Mouse (Mus musculus): ENCODE results near the gene Tmem236. TPM values are rescaled to one million over a fixed set of nuclear protein-coding genes. Genes with fewer than 3 reads are reported as not detected.

The Tmem236 gene
- polyA plus RNA-seq, 1 experiment from 2014 or later, result 0.42 TPM

DNA sequence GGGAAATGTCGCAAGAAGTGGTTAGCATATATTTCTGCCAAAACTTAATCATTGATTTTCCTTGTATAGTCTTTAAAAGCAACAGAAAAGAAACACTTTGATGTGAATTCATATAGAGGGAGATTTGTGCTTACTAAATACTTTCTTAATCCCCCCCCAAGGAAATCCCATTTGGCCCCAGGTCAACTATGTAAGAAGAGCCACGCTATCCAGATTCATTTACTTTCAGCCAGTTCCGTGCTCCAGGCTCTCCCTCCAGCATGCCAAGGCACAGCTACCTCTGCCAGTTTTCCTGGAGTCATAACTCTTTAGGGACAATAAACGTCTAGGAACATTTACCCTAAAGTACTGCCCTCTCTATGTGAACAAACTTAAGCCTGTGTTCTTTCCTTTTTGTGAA lies 63.4 kb downstream of the Tmem236 start:
- ATAC-seq (ENCODE audit: low FRiP score, low TSS enrichment), result no peak
- Histone ChIP-seq H3K9ac (replicated peaks; ENCODE audit: low read length) (no peak overlapping the region), H3K4me3 (ENCODE audit: low read length) (no peak overlapping the region), H3K27me3 (ENCODE audit: insufficient read depth, low read length) (no peaks in the 10 kb centered on the region), H3K27ac (ENCODE audit: low read length) (no peak overlapping the region), H3K9me3 (ENCODE audit: low read length) (no peaks in the 10 kb centered on the region), H3K36me3 (ENCODE audit: insufficient read depth, low read length) (no peaks in the 10 kb centered on the region), H3K4me1 (ENCODE audit: insufficient read depth, low read length) (no peaks in the 10 kb centered on the region), H3K4me2 (replicated peaks; ENCODE audit: low read depth, low read length) (no peak overlapping the region)
- 29% methylated on average over 4 of the region's 4 CpGs for WGBS

DNA sequence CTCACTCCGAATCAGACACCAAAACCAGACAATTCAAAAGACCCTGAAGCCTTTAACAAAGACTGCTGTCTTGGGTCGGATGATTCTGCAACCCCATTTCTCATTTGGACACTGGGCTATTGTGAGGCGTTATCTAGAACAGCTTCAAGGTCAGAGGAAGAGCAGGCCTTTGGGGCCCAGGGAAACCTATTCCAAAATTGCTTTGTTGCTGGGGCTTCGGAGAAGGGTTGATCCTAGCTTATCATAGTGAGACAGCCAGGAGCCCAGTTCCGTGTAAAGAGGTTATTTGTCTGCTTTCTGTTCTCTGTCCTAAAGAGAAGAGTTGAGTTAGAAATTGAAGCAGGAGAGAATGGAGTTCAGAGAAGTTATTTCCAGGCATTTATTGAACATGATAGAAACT lies 64.8 kb downstream of the Tmem236 start:
- no peak for ATAC-seq (ENCODE audit: low FRiP score, low TSS enrichment)
- H3K9me3 ChIP-seq (ENCODE audit: low read length), result no peaks in the 10 kb centered on the region
- no peaks in the 10 kb centered on the region for H3K27me3 ChIP-seq (ENCODE audit: insufficient read depth, low read length)
- no peak overlapping the region for H3K27ac ChIP-seq (ENCODE audit: low read length)
- H3K4me2 ChIP-seq (replicated peaks; ENCODE audit: low read depth, low read length), result no peak overlapping the region
- H3K4me1 ChIP-seq (ENCODE audit: insufficient read depth, low read length), result no peaks in the 10 kb centered on the region
- 66% methylated on average over 5 of the region's 5 CpGs for WGBS
- no peaks in the 10 kb centered on the region for H3K36me3 ChIP-seq (ENCODE audit: insufficient read depth, low read length)
- no peak overlapping the region for H3K4me3 ChIP-seq (ENCODE audit: low read length)
- H3K9ac ChIP-seq (replicated peaks; ENCODE audit: low read length), result no peak overlapping the region

DNA sequence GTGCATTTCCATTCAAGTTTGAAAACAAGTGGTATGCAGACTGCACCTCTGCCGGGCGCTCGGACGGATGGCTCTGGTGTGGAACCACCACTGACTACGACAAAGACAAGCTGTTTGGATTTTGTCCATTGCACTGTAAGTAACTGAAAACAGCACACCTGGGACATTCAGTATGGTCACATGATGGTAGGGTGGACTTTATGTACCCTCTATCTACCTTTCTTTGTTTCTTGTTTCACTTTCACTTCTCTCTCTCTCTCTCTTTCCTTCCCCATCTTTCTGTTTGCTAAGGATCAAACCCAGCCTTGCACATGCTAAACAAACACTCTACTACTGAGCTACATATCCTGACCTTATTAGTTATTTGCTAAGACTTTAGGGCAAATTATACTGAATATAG lies 69.8 kb downstream of the Tmem236 start:
- H3K4me3 ChIP-seq (ENCODE audit: low read length), result no peak overlapping the region
- H3K27me3 ChIP-seq (ENCODE audit: insufficient read depth, low read length), result no peaks in the 10 kb centered on the region
- 95% methylated on average over 5 of the region's 5 CpGs for WGBS
- no peak for ATAC-seq (ENCODE audit: low FRiP score, low TSS enrichment)
- H3K4me1 ChIP-seq (ENCODE audit: insufficient read depth, low read length), result no peaks in the 10 kb centered on the region
- no peak overlapping the region for H3K27ac ChIP-seq (ENCODE audit: low read length)
- H3K4me2 ChIP-seq (replicated peaks; ENCODE audit: low read depth, low read length), result no peak overlapping the region
- no peaks in the 10 kb centered on the region for H3K9me3 ChIP-seq (ENCODE audit: low read length)
- no peaks in the 10 kb centered on the region for H3K36me3 ChIP-seq (ENCODE audit: insufficient read depth, low read length)
- no peak overlapping the region for H3K9ac ChIP-seq (replicated peaks; ENCODE audit: low read length)

DNA sequence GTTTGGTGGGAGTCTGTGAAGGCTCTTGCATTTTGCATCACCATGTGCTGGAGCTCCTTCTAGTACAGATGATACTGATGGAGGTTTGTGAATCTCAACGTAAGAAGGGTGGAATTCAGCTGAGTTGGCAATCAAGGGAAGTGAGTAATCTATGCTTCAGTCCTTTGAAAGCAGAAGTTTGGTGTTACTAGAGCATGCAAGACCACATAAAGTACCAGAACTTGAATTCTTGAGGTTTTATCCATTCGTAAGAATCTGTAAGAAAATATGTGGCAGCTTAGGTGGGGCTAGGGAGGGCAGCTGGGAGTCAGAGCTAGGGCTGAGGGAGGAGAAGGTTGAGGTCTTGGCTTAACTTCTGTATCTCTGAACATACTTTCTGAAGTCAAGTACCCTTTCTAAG lies 70.3 kb downstream of the Tmem236 start:
- no peaks in the 10 kb centered on the region for H3K9me3 ChIP-seq (ENCODE audit: low read length)
- no peak overlapping the region for H3K27ac ChIP-seq (ENCODE audit: low read length)
- H3K4me1 ChIP-seq (ENCODE audit: insufficient read depth, low read length), result no peaks in the 10 kb centered on the region
- no peak for ATAC-seq (ENCODE audit: low FRiP score, low TSS enrichment)
- H3K4me3 ChIP-seq (ENCODE audit: low read length), result no peak overlapping the region
- no peak overlapping the region for H3K4me2 ChIP-seq (replicated peaks; ENCODE audit: low read depth, low read length)
- H3K36me3 ChIP-seq (ENCODE audit: insufficient read depth, low read length), result no peaks in the 10 kb centered on the region
- WGBS, result 71% methylated on average over 2 of the region's 2 CpGs
- no peaks in the 10 kb centered on the region for H3K27me3 ChIP-seq (ENCODE audit: insufficient read depth, low read length)
- no peak overlapping the region for H3K9ac ChIP-seq (replicated peaks; ENCODE audit: low read length)

DNA sequence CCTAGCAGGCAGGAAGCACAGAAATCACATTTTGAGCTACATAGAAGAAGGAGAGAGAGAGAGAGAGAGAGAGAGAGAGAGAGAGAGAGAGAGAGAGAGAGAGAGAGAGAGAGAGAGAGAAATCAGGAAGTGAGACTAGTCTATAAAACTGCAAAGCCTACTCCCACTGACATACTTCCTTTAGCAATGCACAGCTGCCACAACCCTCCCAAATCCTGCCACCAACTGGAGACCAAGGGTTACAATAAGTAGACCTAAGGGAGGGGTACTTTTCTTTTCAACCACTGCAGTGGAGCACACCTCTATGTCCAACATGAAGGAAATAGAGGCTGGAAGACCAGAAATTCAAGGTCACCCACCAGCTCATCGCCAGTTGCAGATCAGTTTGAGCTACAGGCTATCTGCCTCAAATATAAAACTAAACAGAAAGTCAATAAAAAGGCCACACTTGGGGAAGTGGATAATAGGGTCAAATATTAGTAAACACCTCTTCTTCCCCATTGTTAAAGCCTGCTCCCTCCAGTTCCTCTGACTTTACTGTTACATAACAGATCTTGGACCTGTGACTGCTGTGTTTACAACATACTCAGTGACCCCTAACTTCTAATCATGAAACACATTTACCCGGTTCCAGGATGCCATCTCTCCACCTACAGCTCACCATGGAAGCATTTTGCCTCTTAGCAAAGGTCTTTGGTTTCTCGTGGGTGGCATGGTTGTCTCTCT lies 75.7 kb downstream of the Tmem236 start:
- Histone ChIP-seq H3K36me3 (ENCODE audit: insufficient read depth, low read length) (no peaks in the 10 kb centered on the region), H3K4me1 (ENCODE audit: insufficient read depth, low read length) (no peaks in the 10 kb centered on the region), H3K9me3 (ENCODE audit: low read length) (no peaks in the 10 kb centered on the region), H3K4me3 (ENCODE audit: low read length) (no peak overlapping the region), H3K27me3 (ENCODE audit: insufficient read depth, low read length) (no peaks in the 10 kb centered on the region), H3K9ac (replicated peaks; ENCODE audit: low read length) (no peak overlapping the region), H3K4me2 (replicated peaks; ENCODE audit: low read depth, low read length) (no peak overlapping the region), H3K27ac (ENCODE audit: low read length) (no peak overlapping the region)
- ATAC-seq (ENCODE audit: low FRiP score, low TSS enrichment), result no peak
- WGBS, result 73% methylated on average over 3 of the region's 3 CpGs

DNA sequence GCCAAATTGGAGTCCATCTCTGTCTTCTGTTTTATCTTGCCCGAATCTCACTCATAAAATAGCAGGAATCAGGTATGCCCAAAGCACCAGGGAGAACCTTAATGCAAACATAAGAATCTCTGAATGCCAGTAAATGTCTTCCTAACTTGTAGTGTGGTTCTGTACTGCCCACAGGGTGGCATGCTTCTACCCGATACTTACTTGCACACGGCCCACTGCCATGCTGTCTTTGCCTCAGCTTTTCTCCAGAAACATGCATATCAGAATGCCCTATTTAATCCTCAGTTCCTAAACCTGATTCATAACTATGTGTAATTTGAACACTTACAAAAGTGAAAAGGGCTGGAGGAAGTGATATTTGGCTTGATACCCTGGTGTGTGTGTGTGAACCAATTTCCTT lies 77.6 kb downstream of the Tmem236 start:
- WGBS, result 79% methylated on average over 3 of the region's 3 CpGs
- ATAC-seq (ENCODE audit: low FRiP score, low TSS enrichment), result no peak

DNA sequence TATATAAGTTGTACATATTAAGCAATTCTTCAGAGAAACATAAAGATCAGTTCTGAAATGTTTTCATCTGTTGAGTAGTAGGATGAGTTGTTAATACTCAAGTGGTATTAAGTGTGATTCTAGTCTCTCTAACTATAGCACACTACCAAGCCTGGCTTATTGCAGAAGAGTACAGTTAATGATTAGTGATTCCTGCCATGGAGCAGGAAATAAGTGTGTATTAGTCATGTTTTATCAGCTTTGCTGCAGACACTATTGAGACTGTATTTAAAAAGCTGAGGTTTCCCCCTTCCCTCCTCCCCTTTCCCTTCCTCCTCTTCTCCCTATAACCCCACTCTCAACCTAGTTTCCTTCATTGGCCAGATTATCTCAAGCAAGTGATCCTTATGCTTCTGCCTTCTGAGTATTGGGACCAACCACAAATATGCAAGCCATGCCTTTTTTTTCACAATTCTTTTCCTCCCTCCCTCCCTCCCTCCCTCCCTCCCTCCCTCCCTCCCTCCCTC lies 84.1 kb downstream of the Tmem236 start:
- H3K9ac ChIP-seq (replicated peaks; ENCODE audit: low read length), result no peak overlapping the region
- peak; percentile 76; the same call in 1 of the 2 replicates for ATAC-seq (ENCODE audit: low FRiP score, low TSS enrichment)
- H3K9me3 ChIP-seq (ENCODE audit: low read length), result no peaks in the 10 kb centered on the region
- H3K27ac ChIP-seq (ENCODE audit: low read length), result no peak overlapping the region
- H3K27me3 ChIP-seq (ENCODE audit: insufficient read depth, low read length), result no peaks in the 10 kb centered on the region
- H3K4me2 ChIP-seq (replicated peaks; ENCODE audit: low read depth, low read length), result no peak overlapping the region
- H3K36me3 ChIP-seq (ENCODE audit: insufficient read depth, low read length), result no peaks in the 10 kb centered on the region
- no peak overlapping the region for H3K4me3 ChIP-seq (ENCODE audit: low read length)
- no peaks in the 10 kb centered on the region for H3K4me1 ChIP-seq (ENCODE audit: insufficient read depth, low read length)

More for the DNA sequence above, 77.6 kb downstream of the Tmem236 start:
- Histone ChIP-seq H3K36me3 (ENCODE audit: insufficient read depth, low read length) (no peaks in the 10 kb centered on the region), H3K4me2 (replicated peaks; ENCODE audit: low read depth, low read length) (no peak overlapping the region), H3K9ac (replicated peaks; ENCODE audit: low read length) (no peak overlapping the region), H3K4me3 (ENCODE audit: low read length) (no peak overlapping the region), H3K4me1 (ENCODE audit: insufficient read depth, low read length) (no peaks in the 10 kb centered on the region), H3K9me3 (ENCODE audit: low read length) (no peaks in the 10 kb centered on the region), H3K27ac (ENCODE audit: low read length) (no peak overlapping the region), H3K27me3 (ENCODE audit: insufficient read depth, low read length) (no peaks in the 10 kb centered on the region)

DNA sequence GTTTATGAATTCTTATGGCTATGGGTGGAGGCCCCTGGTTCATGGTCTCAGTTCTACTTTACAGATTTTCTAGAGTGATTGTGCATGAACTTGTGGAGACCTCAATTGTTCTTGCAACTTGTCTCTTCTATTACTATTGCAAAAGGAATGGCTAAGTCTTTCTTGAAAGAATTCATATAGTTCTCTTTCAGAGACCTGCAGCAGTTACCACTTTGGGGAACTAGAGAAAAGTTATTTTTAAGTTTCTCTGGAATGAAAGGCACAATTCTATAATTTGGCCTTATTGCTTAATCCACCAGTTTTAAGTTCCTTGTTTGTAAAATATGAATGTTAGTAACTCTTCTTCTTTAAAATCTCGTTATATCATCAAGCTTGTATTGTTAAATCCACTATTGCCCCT lies 87.8 kb downstream of the Tmem236 start:
- WGBS, result 86% methylated on average over 1 of the region's 1 CpGs
- no peak overlapping the region for H3K9ac ChIP-seq (replicated peaks; ENCODE audit: low read length)

DNA sequence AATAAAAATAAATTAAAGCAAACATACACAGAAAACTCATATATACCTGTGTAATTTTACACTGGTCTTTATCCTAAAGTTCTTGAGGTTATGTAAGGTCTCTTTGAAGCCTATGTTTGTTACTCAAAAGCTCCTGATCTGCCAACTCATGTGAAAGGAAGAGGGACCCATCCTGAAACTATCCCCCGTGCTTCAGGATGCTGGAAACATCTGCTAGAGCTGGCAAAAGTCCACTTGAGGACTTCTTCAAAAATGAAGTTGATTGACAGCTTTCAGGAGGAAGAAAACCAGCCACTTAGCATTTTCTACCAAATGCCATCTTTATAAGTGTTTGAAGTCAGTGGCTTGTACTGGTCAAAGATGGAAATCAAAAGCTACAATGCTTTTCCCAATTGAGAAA lies 94.8 kb downstream of the Tmem236 start:
- Histone ChIP-seq H3K4me3 (ENCODE audit: low read length) (no peak overlapping the region), H3K4me2 (replicated peaks; ENCODE audit: low read depth, low read length) (no peak overlapping the region), H3K27me3 (ENCODE audit: insufficient read depth, low read length) (no peaks in the 10 kb centered on the region), H3K36me3 (ENCODE audit: insufficient read depth, low read length) (no peaks in the 10 kb centered on the region), H3K9ac (replicated peaks; ENCODE audit: low read length) (no peak overlapping the region), H3K9me3 (ENCODE audit: low read length) (no peaks in the 10 kb centered on the region), H3K27ac (ENCODE audit: low read length) (no peak overlapping the region), H3K4me1 (ENCODE audit: insufficient read depth, low read length) (no peaks in the 10 kb centered on the region)
- no peak for ATAC-seq (ENCODE audit: low FRiP score, low TSS enrichment)
- WGBS, result 59% methylated on average over 1 of the region's 1 CpGs

More for the DNA sequence above, 87.8 kb downstream of the Tmem236 start:
- Histone ChIP-seq H3K27me3 (ENCODE audit: insufficient read depth, low read length) (no peaks in the 10 kb centered on the region), H3K4me2 (replicated peaks; ENCODE audit: low read depth, low read length) (no peak overlapping the region), H3K4me3 (ENCODE audit: low read length) (no peak overlapping the region), H3K36me3 (ENCODE audit: insufficient read depth, low read length) (no peaks in the 10 kb centered on the region), H3K27ac (ENCODE audit: low read length) (no peak overlapping the region), H3K4me1 (ENCODE audit: insufficient read depth, low read length) (no peaks in the 10 kb centered on the region), H3K9me3 (ENCODE audit: low read length) (no peaks in the 10 kb centered on the region)
- no peak for ATAC-seq (ENCODE audit: low FRiP score, low TSS enrichment)

All from kidney, embryonic 16.5 days (tissue).